Mouse (Mus musculus) urinary bladder, postnatal 14 days (tissue): Measurements from ENCODE around the gene Gm27235.
A peak's percentile ranks its signal among the peaks of the same experiment; 100 is the strongest.
"Not testable (repeated sequence)": the region's sequence is repeated elsewhere in the genome, so short reads cannot be mapped to it uniquely, and the experiment has no call there.

ENCODE experiments used
- DNase-seq: peaks from one replicate; pipeline ENCODE4 v3.0.0; 2021; ENCODE audit warnings: low spot score

Gene Gm27235

GRCm38 (mm10) chr9:35790001-35790400, at the start of gene Gm27235, which contains the start of gene D730048I06Rik:
TSS of gene Gm27235 (minus strand) at chr9:35790101.
TSS of gene D730048I06Rik (minus strand) at chr9:35790112.
- peak; percentile 23 for DNase-seq

- not testable (repeated sequence) for DNase-seq
These were observed 28.0 kb upstream of the Gm27235 start for GRCm38 (mm10) chr9:35817881-35818280.

DNA sequence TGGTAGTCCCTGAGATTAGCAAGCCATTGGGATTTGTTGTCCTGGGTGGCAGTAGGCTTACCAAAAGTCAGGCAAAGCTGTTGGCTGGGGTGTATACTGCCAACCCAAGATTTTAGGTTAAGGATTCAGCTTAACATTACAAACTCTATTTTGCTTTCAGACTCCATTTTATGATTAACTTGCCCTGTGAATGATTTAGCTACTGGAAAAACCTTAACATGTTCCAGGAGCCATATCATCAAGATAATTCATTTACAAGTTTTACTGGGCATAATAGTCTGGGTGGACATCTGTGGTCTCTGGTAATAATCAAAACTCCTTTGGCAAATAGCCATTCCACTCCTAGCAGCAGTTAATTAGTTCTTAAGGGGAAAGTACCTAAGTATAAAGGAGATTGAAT, 8.2 kb upstream of the Gm27235 start:
- DNase-seq: no peak

- DNase-seq: no peak
These were observed 11.9 kb downstream of the Gm27235 start, which contains the start of gene Gm17727 for GRCm38 (mm10) chr9:35778009-35778408. TSS of gene Gm17727 (minus strand) at chr9:35778109.

DNA sequence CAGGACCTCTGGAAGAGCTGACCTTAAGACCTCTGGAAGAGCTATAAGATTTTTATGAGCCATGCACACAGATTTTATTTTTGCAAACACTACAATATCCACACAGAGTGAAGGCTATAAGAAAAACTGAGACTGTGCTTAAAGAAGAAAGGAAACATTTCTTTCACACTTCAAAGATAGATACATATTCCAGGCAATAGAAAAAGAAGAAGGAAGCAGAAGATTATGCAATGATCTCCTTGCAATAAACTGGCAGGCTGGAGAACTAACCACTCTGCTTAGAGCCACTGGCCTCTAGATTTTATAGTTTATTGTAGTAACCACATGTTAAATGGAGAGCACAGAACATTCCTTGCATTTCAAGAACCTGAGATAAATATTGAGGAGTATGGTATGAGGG, 33.1 kb downstream of the Gm27235 start:
- DNase-seq: no peak

DNA sequence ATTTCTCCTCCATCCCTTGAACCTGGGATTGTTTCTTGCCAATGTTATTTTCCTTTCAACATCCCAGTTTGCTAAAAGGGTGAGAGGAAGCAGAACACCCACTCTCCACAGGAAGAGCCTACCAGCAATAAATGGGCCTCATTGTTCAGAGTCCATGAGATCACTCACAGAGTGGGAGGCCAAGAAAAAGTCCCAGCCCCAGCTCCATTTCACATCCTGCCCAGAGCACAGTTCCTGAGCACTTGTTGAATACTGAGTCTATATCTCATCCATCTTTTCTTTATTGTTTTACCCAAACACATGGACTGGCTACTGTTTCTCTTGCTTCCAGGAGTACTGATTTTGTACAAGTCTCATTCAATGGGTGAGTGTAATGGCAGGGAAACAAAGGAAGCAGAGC, 49.2 kb downstream of the Gm27235 start, which contains the start of gene Gm17677:
Gm17677 (plus strand) TSS at position 301 of the 400 bp plus-strand sequence.
- no peak for DNase-seq
